Mouse (Mus musculus): Measurements from ENCODE around the gene Dlg2. TPM values are rescaled to one million over a fixed set of nuclear protein-coding genes. Genes with fewer than 3 reads are reported as not detected.

Dlg2 gene
- polyA plus RNA-seq, 1 experiment from 2014 or later, result 1.3 TPM

DNA sequence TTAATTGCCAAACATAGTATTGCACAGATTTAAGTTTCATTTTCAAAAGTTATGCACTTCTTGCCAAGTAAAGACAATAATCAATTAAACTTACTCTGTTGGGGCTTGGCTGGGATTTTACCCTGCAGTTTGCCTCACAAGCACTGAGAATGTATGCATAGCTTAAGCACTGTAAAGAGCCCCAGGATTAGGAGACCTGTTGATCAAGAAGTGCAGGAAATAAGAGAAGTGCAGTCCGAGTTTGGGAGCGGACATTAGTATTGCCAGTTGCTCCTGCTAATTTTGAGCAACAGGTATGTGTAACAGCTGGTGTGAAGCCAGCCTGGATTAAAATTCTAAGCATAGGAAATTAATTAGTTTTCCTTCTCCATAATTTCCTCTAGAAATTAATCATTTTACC is 1687.8 kb downstream of the Dlg2 start:
- Histone ChIP-seq H3K4me1 (no peaks in the 10 kb centered on the region), H3K36me3 (replicated peaks) (no peaks in the 10 kb centered on the region), H3K27me3 (replicated peaks; ENCODE audit: low read depth, poor library complexity, severe bottlenecking) (no peaks in the 10 kb centered on the region), H3K9me3 (no peaks in the 10 kb centered on the region), H3K4me3 (no peak overlapping the region), H3K27ac (replicated peaks) (no peak overlapping the region)
- 72% methylated on average over 2 of the region's 2 CpGs for WGBS
- no peak for DNase-seq (ENCODE audit: low spot score)

DNA sequence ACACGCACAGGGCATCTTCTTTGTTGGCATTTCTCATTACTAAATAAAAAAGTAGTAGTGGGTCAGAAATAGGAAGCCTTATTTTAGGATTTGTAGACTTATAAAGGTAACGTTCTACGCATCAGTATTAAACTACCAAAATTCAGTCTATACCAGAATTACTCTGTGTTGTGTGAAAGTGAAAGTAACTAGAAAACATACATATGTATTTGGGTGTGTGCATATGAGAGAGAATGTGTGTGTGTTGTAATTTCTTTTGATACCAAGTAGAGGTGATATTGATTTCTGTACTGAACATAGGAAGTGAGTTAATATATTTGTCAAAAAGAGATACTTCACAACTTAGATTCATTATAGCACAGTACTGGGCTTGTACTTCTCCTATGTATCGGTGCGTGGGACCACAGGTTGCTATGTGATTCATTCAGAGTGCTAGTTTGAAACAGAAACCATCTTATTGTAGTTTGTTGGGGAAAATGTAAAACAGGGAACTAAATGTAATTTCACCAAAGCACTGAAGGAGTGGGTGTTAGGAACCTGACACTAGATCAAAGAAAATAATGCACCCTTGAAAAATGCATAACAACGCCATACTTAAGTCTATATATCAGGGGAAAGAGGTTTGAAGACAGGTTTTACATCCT is 1688.5 kb downstream of the Dlg2 start:
- WGBS, result 87% methylated on average over 6 of the region's 6 CpGs
- DNase-seq (ENCODE audit: low spot score), result no peak
- H3K36me3 ChIP-seq (replicated peaks), result no peaks in the 10 kb centered on the region
- H3K4me3 ChIP-seq, result no peak overlapping the region
- H3K4me1 ChIP-seq, result no peaks in the 10 kb centered on the region
- H3K27me3 ChIP-seq (replicated peaks; ENCODE audit: low read depth, poor library complexity, severe bottlenecking), result no peaks in the 10 kb centered on the region
- no peaks in the 10 kb centered on the region for H3K9me3 ChIP-seq
- no peak overlapping the region for H3K27ac ChIP-seq (replicated peaks)

DNA sequence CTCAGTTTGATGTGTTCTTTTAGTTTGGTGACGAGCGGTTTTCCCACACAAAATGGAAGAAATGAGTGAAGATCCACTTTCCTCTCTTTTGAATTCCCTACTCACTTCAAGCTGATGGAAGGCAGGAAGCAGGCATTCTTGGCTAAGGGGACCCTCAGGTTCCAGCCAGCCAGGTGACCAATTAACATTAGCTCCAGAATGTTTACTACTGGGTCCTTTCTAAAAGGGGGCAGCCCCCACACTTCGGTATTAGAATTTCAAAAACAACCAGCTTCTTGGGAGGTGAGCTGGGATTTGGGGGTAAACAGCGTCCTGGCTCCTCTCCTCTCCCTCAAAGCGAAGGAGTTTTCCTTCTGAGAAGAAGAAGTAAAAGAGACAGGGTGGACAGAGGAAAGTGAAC is 1703.6 kb downstream of the Dlg2 start:
- Histone ChIP-seq H3K4me3 (peak overlapping the region; percentile 56), H3K27me3 (replicated peaks; ENCODE audit: low read depth, poor library complexity, severe bottlenecking) (peaks cover 39% of the 10 kb centered on the region), H3K4me1 (peaks cover 26% of the 10 kb centered on the region), H3K27ac (replicated peaks) (no peak overlapping the region), H3K36me3 (replicated peaks) (no peaks in the 10 kb centered on the region), H3K9me3 (no peaks in the 10 kb centered on the region)
- 30% methylated on average over 5 of the region's 5 CpGs for WGBS
- DNase-seq (ENCODE audit: low spot score), result no peak

DNA sequence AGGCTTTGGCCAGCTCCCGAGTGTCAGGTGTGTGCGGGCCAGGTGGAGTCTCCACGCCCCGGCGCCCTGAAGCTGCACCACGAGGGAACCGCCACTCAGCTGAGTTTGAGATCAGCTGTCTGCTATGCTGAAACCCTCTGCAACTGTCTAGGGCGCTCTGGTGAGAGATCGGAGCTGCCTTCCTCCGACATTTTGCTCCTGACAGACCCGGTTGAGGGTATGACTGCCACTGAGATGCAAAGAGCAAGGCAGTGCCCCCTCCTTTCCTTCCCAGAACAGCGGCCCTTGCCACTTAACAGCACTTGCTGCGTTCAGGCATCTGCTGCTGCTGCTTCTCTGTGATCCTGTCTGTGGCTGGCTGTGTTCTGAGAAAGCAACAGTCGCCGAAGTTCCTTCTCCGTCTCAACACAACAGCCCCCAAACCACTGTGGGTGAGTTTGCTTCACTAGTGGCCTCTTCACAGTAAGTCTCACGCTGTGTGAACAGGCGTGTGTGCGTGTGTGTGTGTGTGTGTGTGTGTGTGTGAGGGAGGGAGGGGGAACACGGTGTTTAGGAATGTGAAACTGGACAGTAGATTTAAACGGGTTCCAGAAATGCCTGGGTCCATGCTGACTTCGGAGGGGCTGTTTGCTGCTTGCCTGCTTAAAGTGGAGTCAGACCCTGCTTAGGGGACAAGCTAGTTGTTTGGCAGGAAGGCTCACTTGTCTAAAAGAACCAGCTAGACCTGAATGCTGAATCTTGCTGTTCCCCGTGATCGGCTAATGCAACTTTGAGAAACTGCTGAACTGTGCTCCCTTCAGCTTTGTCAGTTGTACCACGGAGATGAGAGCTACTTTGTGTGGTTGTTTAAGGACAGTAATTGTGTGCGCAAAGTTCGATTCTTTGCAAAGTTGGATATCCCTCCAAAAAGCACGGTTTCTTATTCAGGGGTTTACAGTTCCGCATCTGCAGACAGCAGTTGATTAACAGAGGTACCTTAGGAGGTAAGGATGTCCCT is 1704.4 kb downstream of the Dlg2 start:
- peaks cover 26% of the 10 kb centered on the region for H3K4me1 ChIP-seq
- peaks cover 39% of the 10 kb centered on the region for H3K27me3 ChIP-seq (replicated peaks; ENCODE audit: low read depth, poor library complexity, severe bottlenecking)
- peak overlapping the region; percentile 52 for H3K27ac ChIP-seq (replicated peaks)
- DNase-seq (ENCODE audit: low spot score), result peak; percentile 55
- H3K36me3 ChIP-seq (replicated peaks), result no peaks in the 10 kb centered on the region
- WGBS, result 16% methylated on average over 29 of the region's 29 CpGs
- H3K9me3 ChIP-seq, result no peaks in the 10 kb centered on the region
- peak overlapping the region; percentile 56 for H3K4me3 ChIP-seq

DNA sequence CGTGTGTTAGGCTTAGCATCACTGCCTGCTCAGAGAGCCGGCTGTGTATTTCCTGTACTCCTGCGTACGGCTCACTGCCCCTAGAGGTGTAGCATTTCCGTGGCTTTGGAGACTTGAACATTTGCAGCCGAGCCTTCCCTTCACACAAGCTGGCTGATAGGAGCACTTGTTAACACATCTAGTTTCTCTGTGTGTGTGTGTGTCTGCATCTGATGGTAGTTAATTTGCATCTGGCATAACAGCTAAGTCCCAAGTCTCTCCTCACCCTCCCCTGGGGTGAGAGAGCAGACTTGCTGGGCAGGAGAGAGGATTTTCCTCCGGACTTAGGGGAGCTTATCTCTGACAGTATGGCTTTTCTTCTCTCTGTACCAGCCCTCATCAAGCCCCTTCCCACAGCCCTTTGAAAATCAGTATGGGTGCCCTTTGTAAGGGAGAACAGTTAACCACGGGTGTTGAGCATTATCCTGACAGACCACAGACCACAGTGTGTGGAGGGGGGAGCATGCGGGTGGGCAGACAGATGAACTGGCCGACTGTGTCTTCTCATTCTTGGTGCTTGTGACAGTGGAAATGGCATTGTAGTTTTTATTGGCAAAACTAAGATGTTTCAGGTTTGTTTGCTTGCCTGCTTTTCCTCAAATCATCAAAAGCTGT is 1705.6 kb downstream of the Dlg2 start:
- Histone ChIP-seq H3K4me1 (peaks cover 26% of the 10 kb centered on the region), H3K27ac (replicated peaks) (0 out of 2 replicates have a peak overlapping the region, but pooled peaks have one; percentile 3), H3K9me3 (no peaks in the 10 kb centered on the region), H3K36me3 (replicated peaks) (no peaks in the 10 kb centered on the region), H3K27me3 (replicated peaks; ENCODE audit: low read depth, poor library complexity, severe bottlenecking) (peaks cover 39% of the 10 kb centered on the region), H3K4me3 (peak overlapping the region; percentile 56)
- DNase-seq (ENCODE audit: low spot score), result peak; percentile 26
- 9% methylated on average over 10 of the region's 10 CpGs for WGBS

DNA sequence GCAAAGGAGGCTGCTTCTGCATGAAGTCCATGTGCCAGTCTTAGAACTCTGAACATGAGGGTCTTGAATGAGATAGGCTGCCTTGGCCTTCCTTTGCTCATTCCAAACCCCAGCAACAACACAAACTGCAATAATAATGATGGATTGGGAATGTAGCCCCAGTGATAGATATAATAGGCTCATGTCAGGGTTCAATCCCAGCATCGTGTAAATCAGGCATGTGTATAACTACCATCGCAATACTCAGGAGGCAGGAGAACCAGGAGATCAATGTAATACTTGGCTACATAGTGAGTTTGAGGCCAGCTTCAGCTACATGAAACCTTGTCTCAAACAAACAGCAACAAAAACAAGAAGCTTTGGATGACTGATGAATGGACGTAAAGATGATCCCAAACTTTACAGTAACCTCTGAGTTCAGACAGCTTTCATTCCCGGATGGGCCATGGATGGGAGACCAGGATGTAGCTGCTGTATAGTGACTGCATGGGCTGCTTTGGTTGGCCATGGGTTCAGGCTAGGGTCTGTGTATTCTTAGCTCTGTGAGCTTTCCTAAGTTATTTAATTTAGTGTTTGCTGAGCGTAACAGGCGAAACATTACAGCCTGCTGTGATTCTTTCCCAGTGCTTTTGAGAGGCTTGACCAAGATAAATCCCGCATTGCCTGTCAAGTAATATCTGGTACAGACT is 1708.0 kb downstream of the Dlg2 start:
- Histone ChIP-seq H3K27ac (replicated peaks) (no peak overlapping the region), H3K27me3 (replicated peaks; ENCODE audit: low read depth, poor library complexity, severe bottlenecking) (peaks cover 38% of the 10 kb centered on the region), H3K36me3 (replicated peaks) (no peaks in the 10 kb centered on the region), H3K9me3 (no peaks in the 10 kb centered on the region), H3K4me1 (peaks cover 26% of the 10 kb centered on the region), H3K4me3 (no peak overlapping the region)
- no peak for DNase-seq (ENCODE audit: low spot score)
- WGBS, result 89% methylated on average over 7 of the region's 7 CpGs

DNA sequence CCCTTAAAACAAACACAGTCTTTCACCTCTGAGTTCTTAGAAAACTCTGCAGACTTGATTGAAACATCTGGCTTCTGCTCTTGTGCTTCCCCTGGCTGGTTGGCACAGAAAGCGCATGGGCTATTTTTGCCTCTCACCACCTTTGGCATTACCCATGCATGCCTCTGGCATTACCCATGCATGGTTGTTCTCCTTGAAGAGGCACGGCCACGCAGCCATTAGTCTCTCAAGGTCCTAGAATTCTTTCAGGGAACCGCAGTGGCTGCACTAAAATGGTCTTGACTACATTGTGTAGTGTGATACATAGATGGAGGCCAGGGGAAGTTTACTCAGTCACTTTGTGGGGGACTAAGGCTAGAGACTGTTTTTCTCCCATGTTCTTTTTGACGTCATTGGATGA is 1709.9 kb downstream of the Dlg2 start:
- Histone ChIP-seq H3K27me3 (replicated peaks; ENCODE audit: low read depth, poor library complexity, severe bottlenecking) (peaks cover 20% of the 10 kb centered on the region), H3K36me3 (replicated peaks) (no peaks in the 10 kb centered on the region), H3K27ac (replicated peaks) (no peak overlapping the region), H3K9me3 (no peaks in the 10 kb centered on the region), H3K4me1 (peaks cover 11% of the 10 kb centered on the region), H3K4me3 (no peak overlapping the region)
- no peak for DNase-seq (ENCODE audit: low spot score)
- WGBS, result 84% methylated on average over 5 of the region's 5 CpGs

DNA sequence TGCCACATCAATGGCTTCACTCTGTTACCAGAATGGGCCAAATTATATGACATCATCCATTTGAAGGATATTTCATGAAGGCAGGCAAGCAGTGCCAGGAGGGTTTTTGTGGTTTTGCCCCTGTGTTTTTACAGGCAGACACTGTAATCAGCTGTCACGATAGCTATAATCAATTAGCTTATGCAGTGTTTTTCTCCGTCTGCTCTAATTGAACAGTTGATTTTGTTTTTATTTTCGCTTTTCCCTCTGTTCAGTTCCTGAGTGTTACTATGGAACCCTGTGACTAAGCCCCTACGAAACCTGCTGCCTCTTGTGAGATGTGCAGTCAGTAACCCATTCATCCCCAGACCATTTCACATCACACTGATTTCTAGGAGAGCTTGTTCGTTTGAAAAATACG is 1712.7 kb downstream of the Dlg2 start:
- H3K27me3 ChIP-seq (replicated peaks; ENCODE audit: low read depth, poor library complexity, severe bottlenecking), result no peaks in the 10 kb centered on the region
- H3K36me3 ChIP-seq (replicated peaks), result no peaks in the 10 kb centered on the region
- H3K27ac ChIP-seq (replicated peaks), result no peak overlapping the region
- no peaks in the 10 kb centered on the region for H3K9me3 ChIP-seq
- no peak overlapping the region for H3K4me3 ChIP-seq
- WGBS, result 78% methylated on average over 6 of the region's 6 CpGs
- no peak for DNase-seq (ENCODE audit: low spot score)
- H3K4me1 ChIP-seq, result no peaks in the 10 kb centered on the region

DNA sequence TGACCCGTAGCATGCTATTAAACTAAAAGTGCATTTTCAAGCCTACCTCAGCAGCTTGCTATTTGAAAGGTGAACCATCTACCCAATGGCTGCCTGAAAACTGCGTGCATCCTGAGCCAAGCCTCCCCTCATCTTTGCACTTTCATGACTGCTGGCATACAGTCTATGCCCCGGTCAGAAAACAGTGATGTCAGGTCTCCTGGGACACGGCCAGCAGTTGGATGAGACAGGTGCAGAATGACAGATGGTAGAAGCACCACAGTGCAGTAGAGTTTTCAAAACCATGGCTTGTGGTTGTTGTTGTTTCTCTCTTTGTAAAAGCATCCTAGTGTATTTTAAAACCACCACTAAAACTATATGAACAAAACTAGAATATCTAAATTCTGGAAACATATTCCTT is 1719.5 kb downstream of the Dlg2 start:
- H3K27me3 ChIP-seq (replicated peaks; ENCODE audit: low read depth, poor library complexity, severe bottlenecking), result no peaks in the 10 kb centered on the region
- no peak overlapping the region for H3K4me3 ChIP-seq
- no peak for DNase-seq (ENCODE audit: low spot score)
- no peaks in the 10 kb centered on the region for H3K9me3 ChIP-seq
- H3K27ac ChIP-seq (replicated peaks), result no peak overlapping the region
- WGBS, result 82% methylated on average over 4 of the region's 4 CpGs
- no peaks in the 10 kb centered on the region for H3K36me3 ChIP-seq (replicated peaks)
- H3K4me1 ChIP-seq, result no peaks in the 10 kb centered on the region

DNA sequence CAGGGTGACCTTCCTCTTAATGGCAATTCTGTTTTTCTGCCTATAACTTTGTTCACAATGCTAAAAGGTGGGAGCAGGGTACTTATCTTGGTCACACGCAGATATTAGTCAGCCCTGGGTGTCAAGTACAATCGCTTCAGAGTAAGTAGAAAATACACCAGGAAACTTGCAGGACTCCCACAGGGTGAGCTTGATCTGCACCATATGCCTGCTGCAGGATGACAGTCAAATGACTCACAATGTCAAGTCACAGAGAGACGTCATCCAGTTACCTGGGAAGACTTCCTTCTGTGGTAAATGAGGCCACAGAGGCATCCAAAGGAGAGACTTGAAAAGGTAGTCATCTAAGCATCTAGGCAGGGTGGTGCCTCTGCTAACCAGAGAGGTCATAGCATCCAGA is 1721.1 kb downstream of the Dlg2 start:
- no peak for DNase-seq (ENCODE audit: low spot score)

DNA sequence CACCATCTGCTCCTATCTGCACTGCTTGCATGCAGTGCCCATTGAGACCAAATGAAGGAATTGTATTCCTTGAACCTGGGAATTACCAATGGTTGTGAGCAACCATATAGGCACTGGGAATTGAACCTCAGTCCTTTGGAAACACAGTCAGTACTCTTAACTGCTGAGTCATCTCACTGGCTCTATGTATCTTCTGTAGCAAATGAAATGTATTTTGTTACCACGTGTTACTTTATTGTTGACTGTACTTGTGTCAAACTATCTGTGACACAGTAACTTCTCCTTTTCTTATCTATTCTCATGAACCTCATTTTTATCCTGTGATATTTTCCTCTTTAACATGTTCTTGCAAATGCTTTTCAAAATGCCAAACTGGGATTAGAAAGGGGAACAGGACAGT is 1722.7 kb downstream of the Dlg2 start:
- Histone ChIP-seq H3K4me3 (no peak overlapping the region), H3K4me1 (no peaks in the 10 kb centered on the region), H3K9me3 (no peaks in the 10 kb centered on the region), H3K27me3 (replicated peaks; ENCODE audit: low read depth, poor library complexity, severe bottlenecking) (no peaks in the 10 kb centered on the region), H3K36me3 (replicated peaks) (no peaks in the 10 kb centered on the region), H3K27ac (replicated peaks) (no peak overlapping the region)
- no peak for DNase-seq (ENCODE audit: low spot score)
- 86% methylated on average over 1 of the region's 1 CpGs for WGBS

More for the DNA sequence above, 1721.1 kb downstream of the Dlg2 start:
- 79% methylated on average over 3 of the region's 3 CpGs for WGBS
- Histone ChIP-seq H3K9me3 (no peaks in the 10 kb centered on the region), H3K36me3 (replicated peaks) (no peaks in the 10 kb centered on the region), H3K27ac (replicated peaks) (no peak overlapping the region), H3K4me3 (no peak overlapping the region), H3K27me3 (replicated peaks; ENCODE audit: low read depth, poor library complexity, severe bottlenecking) (no peaks in the 10 kb centered on the region), H3K4me1 (no peaks in the 10 kb centered on the region)

DNA sequence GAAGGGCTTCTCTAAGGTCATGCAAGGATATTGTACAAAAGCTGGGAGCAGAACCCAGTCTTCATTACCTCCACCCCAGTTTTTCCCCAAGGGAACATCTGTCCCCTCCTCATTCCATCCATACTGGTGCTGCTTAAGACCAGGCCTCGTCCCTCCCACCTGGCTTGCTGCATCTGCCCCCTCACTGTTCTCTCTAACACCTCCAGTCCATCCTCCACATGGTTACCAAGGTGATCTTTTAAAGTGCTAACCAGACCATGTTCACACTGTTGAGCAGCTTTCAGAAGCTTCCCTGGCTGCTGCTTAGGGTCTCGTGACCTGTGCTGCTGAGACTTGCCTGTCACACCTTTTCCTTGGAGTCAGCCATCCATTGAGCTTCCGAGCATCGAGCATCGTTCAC is 1734.2 kb downstream of the Dlg2 start:
- Histone ChIP-seq H3K27me3 (replicated peaks; ENCODE audit: low read depth, poor library complexity, severe bottlenecking) (no peaks in the 10 kb centered on the region), H3K27ac (replicated peaks) (no peak overlapping the region), H3K9me3 (no peaks in the 10 kb centered on the region), H3K4me1 (no peaks in the 10 kb centered on the region), H3K36me3 (replicated peaks) (no peaks in the 10 kb centered on the region), H3K4me3 (no peak overlapping the region)
- no peak for DNase-seq (ENCODE audit: low spot score)
- 92% methylated on average over 5 of the region's 5 CpGs for WGBS

Data from embryonic facial prominence, embryonic 10.5 days (tissue).